Mouse (Mus musculus) thymus, postnatal 0 days (tissue): Measurements from ENCODE around the gene Stxbp6. TPM values are rescaled to one million over a fixed set of nuclear protein-coding genes. Genes with fewer than 3 reads are reported as not detected.

Experiments
- DNase-seq: peaks from one replicate; pipeline ENCODE4 v3.0.0-alpha.2; 2015; ENCODE audit warnings: low spot score
- polyA plus RNA-seq: library from polyadenylated mRNA; unstranded; fragments of >200 nt; fragmentation: Nextera tagmentation; extraction: Ambion mirVana; gene quantifications from 2 replicates; pipeline ENCODE4 v1.2.1, GENCODE M21; 2015

Gene Stxbp6
- polyA plus RNA-seq, 1 experiment from 2014 or later = 14.6 TPM

DNA sequence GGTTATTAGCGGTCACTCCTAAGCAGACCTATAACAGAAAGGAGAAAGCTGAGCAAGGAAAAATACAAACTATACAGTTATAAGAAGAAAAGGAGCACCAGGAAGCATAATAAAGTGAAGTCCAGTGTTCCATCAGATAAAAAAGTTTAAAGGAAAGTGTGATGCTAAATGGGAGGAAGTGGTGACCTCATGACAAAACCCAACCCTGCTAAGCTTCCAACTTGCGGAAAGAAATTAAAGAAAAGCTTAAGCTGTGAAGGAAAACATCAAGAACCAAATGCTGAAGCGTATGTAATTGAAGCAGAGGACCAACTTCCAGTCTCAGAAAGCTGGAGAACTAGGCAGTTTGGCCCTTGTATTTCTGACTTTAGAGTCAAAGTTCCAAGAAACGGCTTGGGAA, 77.1 kb downstream of the Stxbp6 start:
- DNase-seq = no peak

DNA sequence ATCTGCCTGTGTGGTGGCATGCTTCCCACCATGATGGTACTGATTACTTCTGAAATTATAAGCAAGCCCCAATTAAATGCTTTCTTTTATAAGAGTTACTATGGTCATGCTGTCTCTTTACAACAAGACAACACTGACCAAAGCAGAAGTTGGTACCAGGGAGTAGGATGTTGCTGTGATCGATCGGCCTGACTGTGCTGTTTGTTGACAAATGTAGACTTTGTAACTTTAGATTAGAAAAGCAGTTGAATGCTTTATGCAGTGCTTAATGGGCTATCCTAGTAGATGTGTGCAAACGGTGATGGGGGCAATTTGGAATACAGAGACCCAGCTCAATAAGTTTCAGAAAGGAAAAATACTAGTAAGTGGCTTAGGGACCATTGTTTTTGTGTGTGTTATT, 77.6 kb downstream of the Stxbp6 start:
- DNase-seq = no peak

DNA sequence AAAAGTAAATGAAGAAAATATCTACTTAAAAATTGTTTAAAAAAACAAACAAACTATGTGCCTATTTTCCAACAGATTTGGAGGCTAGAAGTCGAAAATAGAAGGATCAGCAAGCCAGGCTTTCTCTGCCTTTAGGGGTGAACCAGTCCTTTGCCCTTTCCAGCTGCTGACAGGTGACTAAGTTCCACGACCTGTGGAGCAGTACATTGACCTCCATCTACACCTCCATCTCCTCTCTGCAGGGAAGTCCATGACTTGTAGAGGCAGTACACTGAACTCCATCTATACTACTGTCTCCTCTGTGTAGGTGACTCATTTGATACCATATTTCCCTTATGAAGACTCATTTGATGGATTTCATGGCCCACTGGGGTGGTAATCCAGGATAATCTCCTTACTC, 78.2 kb downstream of the Stxbp6 start:
- no peak for DNase-seq

DNA sequence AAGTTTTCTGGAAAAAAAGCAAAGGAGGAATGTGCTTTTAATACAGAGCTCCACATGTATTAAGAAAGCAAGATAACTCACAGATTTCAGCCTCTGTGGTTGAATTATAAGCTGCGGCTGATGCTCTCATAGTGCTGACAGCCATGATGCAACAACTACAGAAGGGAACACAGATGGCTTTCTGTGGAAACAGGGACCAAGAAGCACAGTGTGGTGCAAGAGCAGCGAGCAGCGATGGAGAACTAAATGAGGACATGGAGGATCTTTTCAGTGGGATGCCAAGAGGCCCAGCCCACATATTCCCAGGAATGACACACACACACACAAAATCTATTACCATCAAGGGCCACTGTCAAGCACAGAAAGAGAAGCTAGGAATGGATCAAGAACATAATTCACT, 81.1 kb downstream of the Stxbp6 start:
- DNase-seq = no peak

DNA sequence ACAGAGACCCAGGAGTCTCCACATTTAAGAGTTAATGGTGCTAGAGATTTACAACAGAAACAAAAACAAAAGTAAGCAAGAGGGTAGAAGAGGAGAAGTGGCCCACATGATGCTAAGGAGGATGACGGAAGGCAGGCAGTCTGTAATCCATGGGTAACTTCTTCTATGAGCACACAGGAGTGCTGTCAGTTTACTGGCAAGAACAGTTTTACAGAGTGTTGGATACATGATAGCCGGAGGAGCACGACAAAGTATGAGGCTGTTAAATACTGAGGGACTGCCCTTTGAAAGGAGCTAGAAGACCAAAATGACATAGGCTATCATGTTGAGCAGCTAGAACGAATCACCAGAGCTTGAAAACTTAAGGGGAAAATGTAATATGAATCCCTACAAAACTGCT, 81.7 kb downstream of the Stxbp6 start:
- no peak for DNase-seq

DNA sequence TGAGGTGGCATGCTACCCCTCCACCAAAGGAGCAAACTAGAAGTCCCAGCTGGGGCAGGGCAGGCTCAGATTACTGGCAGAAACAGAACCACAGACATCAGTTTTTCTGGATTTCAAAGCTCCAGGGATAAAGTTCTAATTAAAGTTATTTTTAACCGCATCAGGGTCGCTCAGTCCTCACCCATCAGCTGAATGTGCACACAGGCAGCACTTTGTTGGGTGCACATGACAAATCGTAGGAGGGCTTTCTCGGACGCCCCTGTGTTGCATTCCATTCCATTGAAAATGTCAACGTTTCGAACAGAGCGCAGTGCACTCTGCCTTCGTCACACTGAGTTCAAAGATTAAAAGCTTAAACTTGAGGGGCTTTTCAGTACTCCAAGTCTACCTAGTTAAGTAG, 84.1 kb downstream of the Stxbp6 start:
- no peak for DNase-seq

DNA sequence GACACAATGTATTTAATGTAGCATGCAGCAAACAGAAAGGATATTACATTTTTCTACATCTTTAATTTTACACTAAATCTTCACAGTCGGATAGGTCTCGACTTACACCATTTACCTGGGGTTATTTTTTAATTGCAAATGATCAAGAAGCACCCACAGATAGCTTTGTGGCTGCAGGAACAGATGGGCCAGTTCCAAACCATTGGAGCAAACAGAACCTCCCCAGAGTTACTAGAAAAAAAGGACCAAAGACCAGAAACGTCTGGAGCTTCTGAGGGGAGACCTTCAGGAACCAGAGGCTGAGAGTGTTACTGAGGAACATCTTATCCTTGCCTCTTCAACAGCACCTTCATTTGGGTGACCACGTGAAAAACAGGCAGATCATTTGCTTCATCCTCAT, 85.5 kb downstream of the Stxbp6 start:
- no peak for DNase-seq

DNA sequence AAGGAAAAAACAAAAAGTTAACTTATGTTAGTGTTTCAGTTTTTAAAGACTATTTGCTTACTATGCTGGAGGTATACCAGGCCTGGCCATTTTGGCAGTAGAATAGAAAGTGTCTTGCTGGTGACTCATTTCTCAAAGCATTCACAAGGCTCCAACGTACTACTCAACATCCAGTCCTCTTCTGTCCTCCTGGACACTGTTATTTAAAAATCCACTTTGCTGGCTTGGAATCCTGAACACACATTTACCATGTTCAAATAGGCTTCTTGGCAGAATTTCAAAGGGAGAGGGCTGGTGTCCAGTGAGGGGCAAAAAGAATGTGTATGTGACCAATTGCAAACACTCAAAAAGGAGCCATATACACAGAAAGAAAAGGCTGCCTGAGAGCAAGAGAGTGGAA, 86.7 kb downstream of the Stxbp6 start:
- no peak for DNase-seq

DNA sequence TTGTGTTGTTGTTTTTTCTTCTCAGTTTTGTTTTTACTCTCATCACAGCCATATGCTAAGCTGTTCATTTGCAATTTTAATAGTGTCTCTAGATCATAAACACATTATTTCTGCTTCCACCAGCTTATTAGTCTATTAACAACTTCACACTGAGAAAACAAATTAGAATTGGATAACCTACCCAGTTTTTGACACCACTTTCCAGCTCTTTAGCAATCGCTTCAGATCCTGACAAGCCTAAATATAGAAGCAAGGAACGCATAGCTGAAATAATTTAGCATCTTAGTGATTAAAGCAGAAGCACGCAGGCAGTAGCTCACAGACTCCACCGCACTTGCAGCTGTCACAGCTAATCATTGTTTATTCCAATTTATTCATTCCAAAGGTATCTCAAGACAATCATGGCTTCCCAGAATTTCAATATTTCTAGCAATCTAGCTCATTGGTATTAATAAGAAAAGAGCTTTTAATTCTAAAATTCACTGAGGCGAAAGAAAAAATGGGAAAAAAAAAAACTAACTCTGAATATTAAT, 95.1 kb downstream of the Stxbp6 start:
- no peak for DNase-seq

DNA sequence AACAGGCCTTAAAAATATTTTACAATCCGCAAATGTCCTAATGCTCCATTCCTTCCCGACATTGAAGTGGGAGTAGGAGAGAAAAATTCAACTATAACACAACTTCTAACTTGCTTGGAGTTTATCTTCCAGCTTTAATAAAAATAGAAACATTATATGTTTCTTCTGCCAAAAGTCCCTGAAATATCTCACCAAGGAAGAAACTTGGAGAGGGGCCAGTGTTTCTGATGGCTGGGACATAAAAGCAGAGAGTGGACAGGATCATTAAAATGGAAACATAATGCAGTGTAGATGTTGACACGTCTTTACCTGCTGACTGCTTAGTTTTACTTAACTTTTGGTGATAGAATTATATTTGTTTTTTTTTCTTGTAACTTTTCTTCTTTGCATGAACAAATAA, 99.2 kb downstream of the Stxbp6 start:
- DNase-seq = no peak

DNA sequence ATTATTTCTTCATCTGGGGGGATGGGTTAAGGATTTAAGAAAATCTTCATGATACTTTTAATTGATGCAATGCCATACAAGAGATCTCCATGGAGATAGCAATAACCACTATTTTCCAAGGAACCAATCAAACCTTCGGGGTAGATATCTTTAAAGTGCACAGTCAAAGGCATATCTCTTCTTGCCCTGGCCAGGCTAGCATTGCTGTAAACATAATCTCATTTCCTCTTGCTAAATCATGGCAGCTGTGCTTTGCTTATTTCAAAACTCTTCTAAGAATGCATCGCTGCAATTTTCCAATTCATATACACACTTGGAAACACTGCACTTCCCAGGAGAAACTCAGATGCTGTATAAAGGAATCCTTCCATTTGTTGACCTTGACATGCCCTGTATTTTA, 103.0 kb downstream of the Stxbp6 start:
- no peak for DNase-seq

DNA sequence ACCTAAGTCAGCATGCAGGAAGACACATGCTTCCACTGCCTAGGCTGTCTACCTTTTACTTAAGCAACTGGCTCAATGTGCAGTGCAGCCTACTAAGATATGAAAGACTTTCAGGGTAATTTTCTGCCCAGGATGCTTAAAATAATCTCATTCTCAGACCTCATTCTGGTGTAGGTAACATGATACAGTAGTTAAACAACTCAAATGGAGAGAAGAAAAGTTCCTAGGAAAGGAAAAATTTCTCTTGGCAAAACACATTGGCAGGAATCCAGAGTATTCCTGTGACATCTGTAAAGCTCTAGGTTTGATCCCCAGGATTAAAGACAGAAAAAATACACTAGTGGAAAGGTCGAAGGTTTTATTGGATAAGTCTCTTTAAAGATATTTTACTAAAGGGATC, 107.1 kb downstream of the Stxbp6 start:
- DNase-seq = no peak

DNA sequence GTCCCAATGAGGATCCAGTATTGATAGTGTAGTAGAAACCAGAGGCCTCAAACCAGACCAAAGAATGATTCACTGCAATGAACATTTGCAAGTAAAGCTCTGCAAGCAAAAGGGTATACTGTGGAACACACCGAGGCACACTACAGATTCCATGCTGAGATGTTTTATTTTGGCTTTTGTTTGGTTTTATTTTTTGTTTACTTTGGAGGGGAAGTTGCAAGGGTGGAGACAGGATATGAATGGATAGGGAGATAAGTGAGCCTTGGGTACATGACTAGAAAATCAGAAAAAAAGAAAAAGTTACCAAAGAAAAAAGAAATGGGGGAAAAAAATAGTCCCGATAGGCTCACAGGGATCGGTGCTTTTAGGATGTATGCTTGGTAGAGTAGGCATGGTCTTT, 117.0 kb downstream of the Stxbp6 start:
- no peak for DNase-seq

DNA sequence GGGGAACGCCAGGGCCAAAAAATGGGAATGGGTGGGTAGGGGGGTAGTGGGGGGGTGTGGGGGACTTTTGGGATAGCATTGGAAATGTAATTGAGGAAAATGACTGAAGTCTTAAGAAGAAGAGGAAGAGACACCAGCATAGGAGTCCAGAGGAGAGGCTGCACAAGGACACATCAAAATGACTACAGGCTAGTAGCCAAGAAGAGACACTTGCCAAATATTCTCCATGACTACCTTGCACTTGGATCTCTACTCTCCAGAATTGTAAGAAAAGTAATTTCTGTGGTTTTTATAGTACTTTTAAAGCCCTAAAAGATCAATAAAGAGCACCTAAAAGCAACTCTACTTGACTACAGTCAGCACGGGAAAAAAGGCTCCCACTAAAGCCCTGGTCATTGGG, 121.4 kb downstream of the Stxbp6 start:
- DNase-seq = no peak

DNA sequence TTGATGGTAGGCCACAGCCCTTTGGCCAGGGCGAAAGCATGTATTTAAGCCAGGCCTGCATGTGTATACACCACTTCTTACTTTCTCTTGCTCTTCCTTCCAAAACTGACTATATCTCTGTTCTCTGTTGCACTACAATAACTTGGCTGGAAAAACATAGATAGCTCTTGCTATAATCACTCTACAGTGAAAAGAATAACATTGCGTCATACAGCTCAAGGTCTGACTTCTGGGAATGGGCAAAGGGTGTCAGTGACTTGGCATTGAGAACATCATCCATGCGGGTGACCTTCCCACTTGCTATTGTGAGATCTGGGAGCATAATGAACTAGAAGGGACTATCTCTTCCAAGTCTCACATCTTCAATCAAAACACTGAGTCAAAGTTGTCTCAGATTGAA, 122.4 kb downstream of the Stxbp6 start:
- DNase-seq = no peak

DNA sequence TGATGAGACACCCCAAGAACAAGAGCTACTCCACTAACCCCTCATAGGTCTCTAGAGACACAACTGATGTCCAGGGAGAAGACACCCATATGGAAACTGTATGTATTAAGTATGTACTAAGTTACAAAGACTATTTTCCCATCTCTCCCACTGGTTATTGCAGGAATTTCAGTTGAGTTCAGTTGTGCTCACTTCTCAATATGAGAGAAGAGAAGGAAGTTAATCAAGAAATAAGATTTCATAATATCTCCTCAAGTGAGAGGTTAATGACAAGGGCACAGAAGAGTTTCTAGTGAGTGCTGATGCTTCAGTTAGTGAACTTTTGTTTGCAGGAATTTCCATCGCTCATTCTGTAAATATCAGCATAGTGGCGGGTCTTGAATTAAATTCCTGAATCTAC, 124.0 kb downstream of the Stxbp6 start:
- no peak for DNase-seq

DNA sequence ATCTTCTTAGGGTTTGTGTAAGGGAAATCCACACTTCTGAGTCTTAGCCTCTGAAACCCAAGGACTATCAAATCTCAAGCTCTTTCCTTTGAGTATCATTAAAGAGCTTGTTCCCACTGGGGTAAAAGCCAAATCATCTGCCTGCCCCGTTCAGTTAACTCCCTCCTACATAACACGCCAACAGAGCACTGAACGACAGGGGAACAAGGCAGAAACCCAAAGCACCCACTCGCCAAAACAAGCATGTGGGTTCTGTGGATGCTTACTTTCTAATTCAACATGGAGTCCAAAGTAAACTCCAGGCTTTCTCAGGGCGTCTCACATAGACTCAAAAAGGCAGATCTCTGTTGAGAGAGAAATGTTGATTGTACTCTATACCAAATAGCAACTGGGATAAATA, 126.7 kb downstream of the Stxbp6 start:
- DNase-seq = no peak

DNA sequence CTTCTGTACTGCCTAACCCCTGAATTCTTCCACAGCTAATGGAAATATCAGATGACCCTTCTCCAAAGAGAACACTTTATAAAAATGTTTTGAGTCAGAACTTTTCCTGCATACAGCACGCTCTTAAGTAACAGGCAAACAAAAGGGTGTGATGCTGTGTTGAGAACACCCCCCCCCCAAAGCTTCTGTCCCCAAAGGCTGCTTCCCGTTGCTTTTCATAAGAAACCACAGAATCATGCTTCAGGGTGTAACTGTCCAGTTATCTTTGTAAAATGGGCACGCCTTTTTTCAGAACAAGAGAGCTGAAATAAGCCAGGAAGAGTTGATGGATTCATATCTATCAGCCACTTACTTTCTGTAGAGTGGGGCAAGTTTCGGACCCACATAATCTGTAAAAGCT, 134.2 kb downstream of the Stxbp6 start:
- DNase-seq = no peak

DNA sequence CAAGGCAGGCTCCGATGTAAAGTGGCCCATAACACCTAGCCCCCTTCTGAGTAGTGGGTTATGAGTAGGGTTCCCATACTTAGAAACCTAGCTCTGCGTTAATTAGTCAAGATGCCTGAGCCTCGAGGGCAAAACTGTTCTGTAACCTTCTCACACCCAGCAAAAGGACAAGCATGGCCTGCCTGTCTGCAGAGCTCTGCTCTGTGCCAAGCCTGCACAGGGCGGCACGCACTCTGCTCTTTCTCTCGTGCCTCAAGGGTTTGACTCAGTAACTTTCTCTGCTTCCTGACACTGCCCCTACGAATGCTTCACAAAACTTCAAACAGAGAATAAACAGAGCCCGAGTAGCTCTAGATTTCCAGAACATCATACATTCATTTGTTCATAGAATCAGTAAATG, 135.4 kb downstream of the Stxbp6 start:
- DNase-seq = no peak

DNA sequence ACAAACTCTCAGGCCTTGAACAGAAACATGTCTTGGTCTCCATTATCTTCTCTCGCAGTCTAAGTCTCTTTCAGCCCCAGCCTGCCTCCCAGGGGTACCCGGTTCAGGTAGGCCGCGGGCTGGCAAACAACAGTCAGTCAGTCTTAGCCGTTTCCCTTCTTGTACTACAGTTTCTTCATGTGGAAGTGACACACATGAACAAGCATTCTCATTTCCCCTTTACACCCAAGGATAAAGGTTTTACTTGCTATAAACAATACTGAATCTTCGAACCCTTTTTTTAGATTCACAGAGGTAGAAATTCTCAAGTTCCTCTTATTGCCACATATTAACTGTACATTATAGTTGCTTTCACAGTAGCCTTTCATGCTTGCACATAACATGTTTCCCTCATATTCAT, 141.6 kb downstream of the Stxbp6 start:
- DNase-seq = no peak

DNA sequence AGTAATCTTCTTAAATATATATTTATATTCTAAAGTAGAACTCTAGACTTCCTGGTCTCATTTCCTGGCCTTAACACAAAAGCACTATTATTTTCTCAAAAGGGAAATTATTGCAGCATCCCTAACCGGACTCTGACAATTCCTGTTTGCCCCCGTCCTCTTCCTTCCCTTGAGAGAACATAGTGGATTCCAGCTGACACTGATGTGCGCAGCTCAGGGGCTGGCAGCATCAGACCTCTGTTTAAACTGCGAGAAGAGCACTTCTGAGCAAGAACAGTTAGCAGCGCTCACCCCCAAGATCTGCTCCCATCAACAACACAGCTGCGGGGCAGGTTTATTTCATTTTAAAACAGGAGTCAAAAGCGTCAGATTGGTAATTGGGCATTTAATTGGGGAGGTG, 142.8 kb downstream of the Stxbp6 start:
- no peak for DNase-seq

DNA sequence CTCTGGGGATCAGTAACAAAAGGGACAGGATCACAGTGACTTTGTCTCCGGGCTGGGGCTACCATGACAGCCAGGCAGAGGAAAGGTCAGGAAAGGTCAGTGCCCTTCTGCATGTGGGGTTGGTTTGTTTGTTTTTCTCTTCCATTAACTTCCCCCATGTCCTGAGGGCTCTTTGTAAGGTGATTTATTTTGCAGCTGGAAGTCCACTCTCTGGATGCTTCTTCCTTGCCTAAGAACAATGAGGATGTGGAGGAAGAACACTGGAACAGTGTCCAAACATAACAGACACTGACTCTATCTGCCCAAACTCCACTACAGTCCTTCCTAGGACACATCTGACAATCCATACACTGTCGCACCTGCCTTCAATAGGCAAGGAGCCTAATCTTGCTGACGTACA, 146.1 kb downstream of the Stxbp6 start:
- DNase-seq = no peak

DNA sequence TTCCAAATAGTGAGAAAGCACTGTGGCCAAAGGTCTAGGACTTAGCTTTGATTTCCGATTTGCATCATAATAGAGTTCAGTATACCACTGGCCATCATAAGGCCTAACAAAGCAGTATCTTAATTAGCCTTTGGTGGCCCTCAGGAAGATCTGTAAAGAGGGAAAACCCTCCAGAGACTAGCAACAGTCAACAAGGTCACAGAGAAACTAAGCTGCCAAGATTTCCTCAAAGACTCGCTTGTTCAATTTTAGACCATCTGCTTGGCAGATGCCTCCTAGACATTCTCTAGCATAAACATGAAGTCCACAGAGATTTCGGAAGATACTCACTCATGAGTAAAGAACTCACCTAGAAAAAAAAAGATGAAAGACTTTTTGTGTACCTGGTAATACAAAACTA, 148.6 kb downstream of the Stxbp6 start:
- no peak for DNase-seq

DNA sequence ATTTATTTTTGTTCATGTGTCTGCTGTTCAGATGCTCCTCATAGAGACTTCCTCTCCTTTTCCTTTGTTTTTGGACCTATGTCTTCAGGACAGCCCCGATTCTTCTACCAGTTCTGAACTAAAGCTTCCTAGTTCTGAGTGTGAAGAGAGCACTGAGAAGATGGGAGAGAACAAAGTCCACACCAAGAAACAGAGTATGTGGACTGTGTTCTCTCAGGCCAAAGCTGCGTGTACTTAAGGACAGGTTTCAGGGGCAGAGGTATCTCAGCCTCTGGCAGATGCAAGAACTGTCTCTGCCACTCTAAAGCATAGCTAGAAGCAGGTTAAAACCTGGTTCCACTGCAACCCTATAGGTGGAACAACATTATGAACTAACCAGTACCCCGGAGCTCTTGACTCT, 151.2 kb downstream of the Stxbp6 start:
- no peak for DNase-seq

DNA sequence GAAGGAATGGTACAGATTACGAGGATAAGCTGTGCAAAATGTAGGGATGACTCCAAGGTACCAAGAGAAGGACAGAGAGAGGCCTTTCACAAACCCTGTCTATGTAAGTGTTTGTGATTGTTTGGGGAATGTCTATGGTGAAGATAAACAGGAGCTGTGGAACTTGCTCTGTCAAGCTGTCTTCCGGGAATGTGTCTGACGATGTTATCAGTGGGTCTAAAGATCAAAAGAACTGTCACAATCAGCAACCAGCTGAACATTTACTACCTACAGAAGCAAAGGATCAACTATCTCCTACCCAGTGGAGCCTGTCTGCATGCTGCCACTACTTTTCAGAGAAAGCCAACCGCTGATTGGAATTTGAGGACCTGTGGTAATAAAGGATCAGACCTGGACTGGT, 152.3 kb downstream of the Stxbp6 start:
- no peak for DNase-seq
